Mouse (Mus musculus) left cerebral cortex, adult 9 months (tissue): ENCODE measurements around the gene P2ry13.
A peak's percentile ranks its signal among the peaks of the same experiment; 100 is the strongest.

ENCODE experiments used
- DNase-seq, 2 experiments: peaks; one replicate each; pipeline ENCODE4 v3.0.0; 2022; ENCODE audit warnings: low spot score in 2 of 2

The P2ry13 gene

DNA sequence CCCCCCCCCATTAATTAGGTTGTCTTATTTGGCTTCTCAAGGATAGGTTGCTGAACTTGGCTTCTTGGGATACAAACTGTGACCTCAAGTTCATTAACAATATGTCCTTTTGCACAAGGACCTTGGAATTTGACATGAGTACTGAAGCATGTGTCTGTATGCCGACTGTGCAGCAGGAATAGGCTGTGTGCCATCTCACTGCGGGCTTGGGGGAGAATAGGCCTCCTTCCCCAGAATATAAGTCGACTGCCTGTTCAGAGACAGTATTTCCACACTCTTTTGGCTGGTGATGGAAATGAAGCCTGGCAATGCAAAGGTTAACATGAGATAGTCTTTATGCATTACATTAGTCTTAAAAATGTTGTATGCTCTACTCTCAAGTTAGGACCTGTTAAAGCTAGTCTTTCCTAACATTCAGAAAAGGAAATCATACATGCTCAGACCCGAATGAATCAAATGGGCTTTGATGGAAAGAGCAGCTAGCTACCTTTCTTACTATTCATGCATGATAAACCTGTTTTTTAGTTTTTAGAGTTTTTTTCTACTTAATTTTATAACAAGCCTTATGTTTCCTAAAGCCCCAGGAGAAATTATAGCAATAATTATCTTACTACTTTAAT is 13.2 kb downstream of the P2ry13 start:
- DNase-seq: no peak

DNA sequence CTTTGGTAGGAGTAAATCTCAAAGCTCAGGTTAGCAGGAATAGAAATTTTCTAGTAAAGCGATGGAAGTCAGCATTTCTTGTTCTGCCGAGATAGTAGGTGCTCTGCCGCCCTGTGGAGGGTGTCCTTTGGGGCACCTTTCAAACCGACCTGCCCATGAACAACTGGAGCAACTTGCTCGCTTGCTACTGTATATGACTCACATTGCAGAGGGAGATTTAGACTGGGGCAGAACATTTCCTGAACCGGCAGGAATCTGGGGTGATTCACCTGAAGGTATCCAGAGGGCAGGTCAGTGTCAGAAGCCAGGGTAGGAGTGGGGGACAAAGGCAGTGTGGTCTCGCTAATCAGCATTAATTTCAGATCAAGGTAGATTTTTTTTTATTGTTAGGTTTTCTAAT is 15.7 kb downstream of the P2ry13 start, which contains the start of gene Gpr87:
Gene Gpr87 (minus strand): TSS at position 167 of the 400 bp plus-strand sequence.
- DNase-seq: no peak

DNA sequence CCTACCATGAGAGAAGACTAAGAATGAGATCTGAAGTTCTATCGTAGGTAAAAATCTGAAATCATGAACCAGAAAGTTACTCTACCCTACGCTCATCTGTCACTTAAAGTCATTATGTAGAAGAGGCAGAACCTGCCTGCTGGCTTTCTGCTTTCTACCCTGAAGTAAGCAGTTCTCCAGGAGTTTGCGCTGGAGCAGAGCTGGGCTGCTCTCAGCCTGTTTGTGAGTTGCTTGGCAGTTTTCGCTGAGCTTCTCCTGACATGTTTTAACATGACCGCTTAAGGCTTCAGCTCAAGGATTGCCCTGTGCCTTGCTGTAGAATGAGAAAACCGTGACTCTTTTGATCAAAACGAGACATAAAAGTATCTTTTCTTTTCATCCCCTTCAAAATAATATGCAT is 16.6 kb downstream of the P2ry13 start:
- DNase-seq: no peak

DNA sequence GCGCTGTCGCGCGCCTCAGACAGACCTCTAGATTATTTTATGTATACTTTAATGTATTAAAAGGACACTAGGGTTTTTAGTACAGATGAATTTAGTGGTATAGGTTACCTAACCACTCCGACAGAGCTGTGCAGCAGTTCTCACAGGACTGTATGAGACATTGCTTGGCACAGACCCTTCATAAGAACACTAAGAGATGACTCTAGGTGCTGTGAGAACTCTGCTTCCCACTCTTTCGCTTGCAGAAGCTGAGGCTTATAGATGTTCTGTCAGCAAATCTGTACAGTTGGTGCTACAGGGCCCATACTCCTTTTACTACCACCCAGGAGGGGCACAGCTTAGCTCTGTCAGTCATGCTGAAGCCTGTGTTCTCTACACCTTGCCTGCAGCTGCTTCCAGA is 19.0 kb downstream of the P2ry13 start:
- no peak for DNase-seq

DNA sequence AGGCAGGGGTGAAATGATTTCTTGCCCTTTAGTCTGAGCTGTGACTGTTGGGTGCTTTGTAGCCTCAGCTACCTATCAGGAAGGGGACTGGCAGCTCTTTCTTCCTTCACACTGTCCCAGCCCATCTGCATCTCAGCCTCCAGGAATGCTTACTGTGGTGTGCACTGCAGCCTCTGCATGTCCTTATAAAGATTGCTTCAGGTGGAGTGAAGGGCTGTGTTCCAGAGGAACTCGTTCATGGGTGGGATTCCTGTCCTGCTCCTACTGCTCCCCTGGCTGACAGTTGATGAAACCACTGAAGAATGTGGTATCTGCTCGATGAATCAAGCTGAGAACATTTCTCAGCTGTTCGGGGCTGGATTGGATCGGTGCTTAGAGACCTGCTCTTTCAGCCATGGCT is 23.3 kb downstream of the P2ry13 start:
- DNase-seq: no peak

DNA sequence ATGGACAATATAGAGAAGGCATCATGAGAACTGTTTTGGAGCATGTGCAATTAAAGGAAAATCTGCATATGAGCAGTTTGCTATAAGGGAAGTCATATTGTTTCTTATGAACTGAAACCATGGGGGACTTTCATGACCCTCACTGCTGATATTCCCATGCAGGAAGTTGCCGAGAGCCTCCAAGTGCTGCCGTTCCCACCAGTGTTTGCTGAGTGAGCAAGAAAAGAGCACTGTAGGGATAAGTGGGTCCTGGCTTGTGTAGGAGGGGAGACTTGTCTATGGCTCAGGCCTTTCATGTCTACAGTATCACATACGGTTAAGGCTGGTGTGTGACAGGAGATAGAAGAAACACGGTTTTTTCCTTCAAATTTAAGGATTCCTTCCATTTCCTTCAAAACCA is 25.0 kb downstream of the P2ry13 start:
- DNase-seq: no peak

DNA sequence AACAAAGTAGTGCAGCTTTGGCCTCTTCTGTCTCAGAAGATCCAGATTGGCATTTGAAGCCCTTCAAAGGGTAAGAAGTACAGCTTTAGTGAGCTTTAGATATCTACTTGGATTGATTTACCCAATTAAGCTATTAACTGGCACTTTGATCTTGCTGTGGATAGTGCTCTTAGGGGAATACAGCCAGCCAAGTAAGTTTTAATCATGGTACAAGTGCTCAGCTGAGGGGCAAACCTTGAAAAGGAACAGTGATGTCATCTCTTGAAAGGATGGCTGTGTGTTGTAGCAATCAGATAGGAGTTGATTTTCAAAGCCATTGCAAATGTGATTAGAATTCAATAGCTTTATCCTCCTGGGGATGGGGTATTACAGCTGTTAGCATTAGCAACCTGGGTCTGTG is 28.6 kb downstream of the P2ry13 start:
- no peak for DNase-seq

DNA sequence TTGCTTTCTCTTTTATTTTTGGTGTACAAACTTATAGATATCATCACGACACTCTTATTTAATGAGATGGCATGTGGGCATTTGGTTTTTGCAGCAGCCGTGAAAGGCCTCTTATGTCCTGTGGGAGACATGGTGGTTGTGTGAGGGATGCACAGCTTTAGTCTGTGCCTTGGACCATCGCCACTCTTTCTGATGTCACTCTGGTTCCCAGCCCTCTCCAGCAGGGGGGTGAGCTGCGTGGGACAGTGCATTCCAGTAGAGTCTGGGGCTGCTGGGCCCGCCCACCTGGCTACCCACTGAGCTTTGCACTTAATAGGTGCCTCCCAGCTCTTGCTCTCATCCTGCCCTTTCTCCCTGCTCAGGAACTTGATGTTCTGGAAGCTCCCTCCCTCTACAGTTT is 29.5 kb downstream of the P2ry13 start:
- no peak for DNase-seq

DNA sequence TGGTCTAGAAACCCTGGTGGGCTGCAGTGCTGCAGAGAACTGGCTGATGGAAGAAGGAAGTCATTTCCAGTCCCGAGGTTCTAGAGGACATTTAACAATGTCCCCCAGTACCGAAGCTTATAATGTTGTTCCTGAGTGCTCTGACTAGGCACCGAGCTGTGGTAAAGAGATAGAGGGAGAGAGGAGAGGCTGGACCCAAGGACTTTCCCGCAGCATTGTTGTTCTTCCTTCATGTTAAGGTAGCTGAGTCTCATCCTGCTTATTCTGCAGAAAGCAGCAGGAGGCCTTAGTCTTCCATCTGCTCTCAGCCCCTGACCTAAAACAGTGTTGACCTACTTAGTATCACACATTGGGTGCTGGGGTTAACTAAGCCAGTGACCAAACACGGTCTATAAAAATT is 33.8 kb downstream of the P2ry13 start:
- DNase-seq: no peak

DNA sequence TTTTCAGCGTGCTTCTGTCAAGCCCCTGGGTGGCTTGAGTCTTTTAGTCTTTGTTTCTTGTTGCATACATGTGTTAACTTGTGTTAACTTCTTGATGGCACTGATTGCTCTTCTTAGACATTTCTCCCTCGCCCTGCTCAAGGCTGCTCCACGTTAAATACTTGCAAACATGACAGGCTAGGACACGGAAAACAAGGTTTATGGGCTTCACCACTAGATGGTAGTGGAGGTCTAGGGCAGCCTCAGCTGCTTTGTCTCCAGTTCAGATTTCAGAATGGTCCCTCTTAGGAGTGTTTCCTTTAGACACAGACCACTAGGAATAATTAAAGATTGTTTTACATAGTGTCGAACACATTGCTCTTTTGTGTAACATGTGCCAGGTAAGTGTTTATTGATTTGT is 35.4 kb downstream of the P2ry13 start:
- peak in 1 of 2 experiments; percentile 66 for DNase-seq

DNA sequence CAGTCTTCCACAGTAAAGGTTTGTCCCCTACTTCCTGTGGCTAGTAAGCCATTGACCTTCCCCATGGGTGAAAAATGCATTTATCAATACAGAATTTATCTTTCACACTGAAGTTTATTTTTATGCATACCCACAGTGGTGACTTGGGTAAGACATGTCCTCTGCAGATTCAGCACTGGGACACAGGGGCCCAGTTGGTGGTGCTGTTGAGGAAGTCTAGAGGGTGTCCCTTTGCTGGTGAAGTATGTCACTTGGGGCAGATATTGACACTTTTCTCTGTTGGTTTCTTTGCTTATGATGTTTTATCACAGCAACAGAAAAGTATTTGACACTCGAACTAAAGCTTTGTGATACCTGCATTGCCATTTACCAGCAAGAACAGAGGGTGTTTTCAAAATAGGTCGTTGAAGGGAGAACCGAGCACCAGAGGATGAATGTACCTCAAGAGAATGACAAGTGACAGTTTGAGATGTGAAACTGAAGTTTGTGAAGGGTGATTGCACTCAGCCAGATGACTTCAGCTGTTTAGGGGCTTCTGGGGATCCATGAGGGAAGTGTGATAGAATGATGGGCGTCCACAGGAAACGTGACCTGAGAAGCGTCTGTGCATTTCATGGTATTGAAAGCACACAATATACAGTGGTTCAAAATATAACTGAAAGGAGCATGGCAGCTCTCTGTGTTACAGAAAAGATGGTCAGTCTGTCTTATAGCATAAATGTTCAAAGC is 36.1 kb downstream of the P2ry13 start:
- no peak for DNase-seq

DNA sequence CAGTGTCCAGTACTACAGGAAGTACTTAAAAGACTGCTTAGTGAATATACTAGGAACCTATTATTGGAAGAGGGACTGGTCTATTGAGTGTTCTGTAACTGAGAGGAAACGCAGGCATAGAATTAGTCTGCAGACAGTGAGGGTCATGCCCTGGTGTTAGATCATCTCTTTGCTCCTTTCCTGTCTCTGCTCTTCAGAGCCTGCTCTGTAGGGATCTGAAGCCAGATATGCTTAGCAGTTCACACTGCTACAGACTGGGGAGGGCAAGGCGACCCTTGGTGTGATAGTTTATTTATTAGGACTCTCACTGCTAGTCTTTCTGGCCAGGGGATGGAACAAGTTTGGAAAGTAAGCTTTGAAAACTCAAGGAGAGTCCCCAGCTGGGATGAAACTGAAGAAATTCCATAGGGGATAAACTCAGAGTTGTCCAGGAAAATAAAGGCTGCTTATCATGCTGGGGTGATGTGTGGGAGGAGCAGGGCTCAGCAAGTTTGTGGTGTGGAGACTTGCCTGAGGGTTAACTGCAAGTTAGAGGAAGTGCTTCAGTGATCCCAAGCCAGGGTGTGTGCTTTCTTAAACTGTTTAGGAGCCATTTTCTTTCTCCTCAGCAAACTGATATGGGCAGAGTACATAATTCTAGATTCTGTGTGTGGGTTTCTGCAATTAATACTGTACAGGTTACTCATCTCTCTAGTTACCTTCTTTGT is 40.6 kb downstream of the P2ry13 start:
- no peak for DNase-seq

DNA sequence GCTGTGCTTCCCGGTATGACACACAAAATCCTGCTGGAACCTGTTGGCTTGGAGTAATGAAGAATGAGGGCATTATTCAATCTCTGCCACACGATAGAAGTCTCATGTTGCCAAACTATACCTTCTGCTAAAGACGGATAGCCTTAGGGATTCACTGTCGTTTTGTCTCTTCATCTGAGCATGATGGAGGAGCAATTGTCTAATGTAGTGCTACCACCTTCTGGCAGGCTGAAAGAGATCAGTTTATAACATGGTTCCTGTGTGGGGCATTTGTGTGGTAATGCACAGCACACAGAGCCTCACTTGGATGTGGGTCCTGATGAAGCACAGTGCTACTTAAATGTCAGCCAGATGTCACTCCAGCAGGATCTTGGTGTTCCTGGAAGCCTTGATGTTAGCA is 41.5 kb downstream of the P2ry13 start:
- no peak for DNase-seq

DNA sequence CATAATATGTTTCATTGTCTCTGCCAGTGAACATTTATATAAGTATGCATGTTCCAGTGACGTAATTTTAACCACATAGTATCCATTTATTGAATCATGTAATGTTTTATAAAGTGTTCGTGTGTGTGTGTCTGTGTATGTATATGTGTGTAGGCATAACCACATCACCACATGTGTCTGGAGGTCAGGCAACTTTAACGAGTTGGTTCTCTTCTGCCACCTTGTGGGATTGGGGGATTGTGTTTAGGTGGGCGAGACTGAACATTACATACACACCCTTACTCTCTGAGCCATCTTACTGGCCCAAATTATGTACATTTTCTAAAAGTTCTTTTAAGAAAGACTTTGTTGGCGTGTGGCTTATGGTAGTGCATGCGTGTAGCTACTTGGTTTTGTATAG is 42.2 kb downstream of the P2ry13 start:
- DNase-seq: no peak

DNA sequence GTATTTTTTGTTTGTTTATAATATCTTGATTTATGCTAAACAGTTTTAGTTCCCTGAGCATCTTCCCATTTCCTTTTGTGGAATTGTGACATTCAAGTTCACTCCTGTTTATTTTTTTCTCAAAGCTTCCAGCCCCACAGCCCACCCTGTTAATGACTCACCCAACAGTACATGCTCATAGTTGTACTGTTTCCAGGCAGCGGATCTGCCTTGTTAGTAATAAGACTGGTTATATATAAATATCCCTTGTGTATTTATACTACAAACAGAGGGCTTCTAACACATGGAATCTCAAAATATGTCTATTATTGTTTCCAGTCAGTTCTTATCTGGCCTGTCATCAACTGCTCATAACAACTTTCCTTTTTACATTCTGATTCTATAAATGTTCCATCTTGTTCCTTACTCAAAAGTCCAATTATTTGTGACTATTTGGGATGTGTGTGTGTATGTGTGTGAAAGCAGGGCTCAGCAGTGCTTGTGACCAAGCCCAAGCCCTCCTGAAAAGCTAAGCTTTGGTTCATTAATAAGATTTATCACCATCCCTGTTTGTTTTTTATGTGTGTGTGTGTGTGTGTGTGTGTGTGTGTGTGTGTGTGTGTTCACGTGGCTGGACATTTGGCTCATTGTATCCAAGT is 43.1 kb downstream of the P2ry13 start:
- no peak for DNase-seq

DNA sequence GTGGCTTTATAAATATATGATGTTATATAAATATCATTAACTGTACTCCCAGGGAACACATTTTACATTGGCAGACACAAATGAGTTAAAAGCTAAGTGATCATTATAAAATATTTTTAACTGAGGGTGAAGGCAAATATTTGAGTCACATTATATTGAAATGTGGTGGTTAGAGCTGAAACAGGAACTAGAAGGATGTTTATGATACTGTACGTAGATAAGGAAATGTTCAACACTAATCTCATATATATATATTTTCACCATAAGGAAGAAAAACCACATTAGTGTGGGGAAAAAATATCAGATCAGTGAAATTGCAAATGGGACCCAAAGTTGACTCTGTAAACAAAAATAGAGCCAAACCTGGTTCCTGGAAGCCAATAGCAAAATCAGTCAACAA is 50.2 kb downstream of the P2ry13 start:
- no peak for DNase-seq
